Mouse (Mus musculus) WW6 (cell line): Measurements from ENCODE around the gene Gm45208.
"Not testable (repeated sequence)": the region's sequence is repeated elsewhere in the genome, so short reads cannot be mapped to it uniquely, and the experiment has no call there.

Experiments used
- DNase-seq: peaks from one replicate; pipeline ENCODE4 v3.0.0-alpha.2; 2013; ENCODE audit warnings: low read depth, low spot score

The Gm45208 gene

DNA sequence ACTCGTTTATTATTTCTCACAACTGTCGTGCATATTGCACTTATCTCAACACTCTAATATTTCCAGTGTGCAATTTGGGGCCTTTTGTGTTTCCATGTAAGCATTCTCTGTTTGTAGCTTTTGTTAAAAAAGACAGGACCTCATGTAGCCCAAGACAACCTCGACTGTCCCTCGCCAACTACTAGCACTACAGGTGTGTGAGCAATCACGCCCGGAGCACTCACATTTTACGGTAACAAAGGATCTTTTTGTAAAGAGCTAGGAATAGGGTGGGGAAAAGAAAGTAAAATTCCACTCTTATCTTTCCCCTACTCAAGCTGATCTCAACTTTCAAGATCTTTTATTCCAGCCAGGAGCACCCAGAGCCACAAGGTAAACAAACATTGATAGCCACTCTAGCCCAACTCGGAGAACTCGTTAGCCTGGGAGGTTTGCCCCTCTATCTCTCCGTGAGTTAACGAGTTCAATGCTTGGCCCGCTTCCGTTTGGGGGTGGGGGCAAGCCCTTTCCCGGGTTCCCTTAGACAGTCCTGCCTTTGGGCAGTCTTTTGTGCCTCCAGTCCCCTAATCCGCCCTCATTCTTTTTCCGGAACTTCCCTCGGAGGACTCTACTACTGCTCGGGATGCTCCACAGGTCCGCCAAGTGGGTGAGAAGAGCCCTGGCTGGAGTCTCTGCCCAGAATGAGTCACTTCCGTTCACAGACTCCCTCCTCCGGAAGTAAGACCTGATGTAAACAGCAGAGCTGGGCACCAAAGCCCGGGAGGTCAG lies at the start of gene Gm45208:
Gm45208 (plus strand) TSS at position 732 of the 768 bp plus-strand sequence.
- DNase-seq: no peak

DNA sequence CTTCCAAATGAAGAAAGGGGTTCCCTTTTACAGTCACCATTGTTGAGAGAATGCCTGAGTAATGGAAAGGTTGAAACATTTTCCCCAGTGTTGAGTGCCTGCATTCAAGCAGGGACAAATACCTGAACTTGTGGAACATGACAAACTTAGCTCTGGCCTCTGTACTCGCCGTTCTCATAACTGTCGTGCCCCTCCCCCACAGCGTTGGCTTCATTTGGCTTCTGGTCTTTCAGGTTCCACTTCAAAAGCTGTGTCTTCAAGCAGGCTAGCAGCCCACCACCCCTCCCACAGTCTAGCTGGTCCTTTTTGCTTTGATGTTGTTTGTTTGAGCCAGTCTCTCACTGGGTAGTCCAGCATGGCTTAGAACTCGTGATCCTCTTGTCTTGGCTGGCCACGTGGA lies 49.3 kb upstream of the Gm45208 start:
- DNase-seq: no peak

DNA sequence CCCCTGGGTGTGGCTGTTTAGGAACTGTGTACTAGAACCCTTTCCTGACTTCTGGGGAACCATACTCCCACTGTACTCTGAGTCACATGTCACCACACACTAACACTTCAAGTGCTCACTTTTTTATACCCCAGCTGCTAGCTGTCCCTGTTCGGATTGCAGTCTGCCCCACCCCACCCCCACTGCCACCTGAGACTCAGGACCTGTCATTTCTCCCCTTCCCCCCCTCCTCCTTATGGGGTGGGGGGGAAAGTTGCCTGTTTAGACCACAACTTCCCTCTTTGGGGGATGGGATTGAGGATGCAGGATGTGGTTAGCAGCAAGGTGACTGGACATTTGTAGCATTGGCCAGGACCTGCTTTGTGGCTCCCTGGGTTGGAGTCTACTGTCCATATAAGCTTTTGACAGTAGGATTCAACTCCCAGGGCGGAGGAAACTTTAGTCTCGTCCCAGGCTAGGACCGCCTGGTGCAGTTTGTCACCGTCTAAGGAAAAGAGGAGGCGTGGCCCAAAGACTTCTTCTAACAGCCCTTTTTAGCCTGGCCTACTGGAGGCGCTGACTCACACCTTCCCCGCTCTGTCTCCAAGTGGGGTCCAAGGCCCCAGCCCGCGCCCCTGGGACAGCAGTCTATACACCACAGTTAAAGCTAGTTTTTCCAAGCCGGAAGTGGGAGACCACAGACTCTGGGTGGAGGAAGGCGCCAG lies 48.3 kb upstream of the Gm45208 start:
- no peak for DNase-seq

- DNase-seq: no peak
These were observed 47.6 kb upstream of the Gm45208 start for GRCm38 (mm10) chrX:7674284-7675000.

DNA sequence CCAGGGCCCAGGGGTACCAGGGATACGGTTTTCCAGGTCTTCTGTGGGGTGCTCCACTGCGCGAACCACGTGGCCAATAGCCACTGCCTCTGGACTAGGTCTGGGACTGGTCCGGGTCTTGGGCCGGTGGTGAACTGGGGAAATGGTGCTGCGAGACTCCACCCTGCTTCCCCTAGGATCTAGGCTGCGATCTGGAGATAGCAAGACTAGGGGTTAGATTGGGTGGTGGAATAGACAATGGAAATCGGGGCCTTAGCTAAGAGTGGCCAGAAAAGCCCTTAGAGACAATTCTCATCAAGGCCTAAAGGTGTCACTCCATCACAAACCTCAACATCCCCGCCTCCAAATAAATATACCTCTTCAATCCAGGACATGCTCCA lies 47.1 kb upstream of the Gm45208 start:
- no peak for DNase-seq

DNA sequence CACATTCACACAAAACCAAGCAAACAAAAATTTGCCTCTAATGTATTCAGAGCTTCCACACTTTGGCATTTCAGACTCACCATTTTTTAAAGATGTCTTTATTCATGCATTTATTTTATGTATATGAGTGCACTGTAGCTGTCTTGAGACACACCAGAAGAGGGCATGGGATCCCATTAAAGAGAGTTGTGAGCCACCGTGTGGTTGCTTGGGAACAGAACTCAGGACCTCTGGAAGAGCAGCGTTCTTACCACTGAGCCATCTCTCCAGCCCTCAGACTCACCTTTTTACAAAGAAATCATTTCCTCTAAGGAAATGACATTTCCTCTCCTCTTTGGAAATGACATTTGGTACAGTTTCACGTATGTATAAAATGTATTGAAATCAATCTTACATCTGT lies 43.1 kb upstream of the Gm45208 start:
- DNase-seq: no peak

- no peak for DNase-seq
These were observed 42.5 kb upstream of the Gm45208 start for GRCm38 (mm10) chrX:7679405-7680056.

- no peak for DNase-seq
These were observed 42.0 kb upstream of the Gm45208 start for GRCm38 (mm10) chrX:7680057-7680412.

GRCm38 (mm10) chrX:7680864-7681263 lies 41.2 kb upstream of the Gm45208 start, which contains the start of gene Magix:
Magix (minus strand) TSS chrX:7681251.
- DNase-seq: no peak

DNA sequence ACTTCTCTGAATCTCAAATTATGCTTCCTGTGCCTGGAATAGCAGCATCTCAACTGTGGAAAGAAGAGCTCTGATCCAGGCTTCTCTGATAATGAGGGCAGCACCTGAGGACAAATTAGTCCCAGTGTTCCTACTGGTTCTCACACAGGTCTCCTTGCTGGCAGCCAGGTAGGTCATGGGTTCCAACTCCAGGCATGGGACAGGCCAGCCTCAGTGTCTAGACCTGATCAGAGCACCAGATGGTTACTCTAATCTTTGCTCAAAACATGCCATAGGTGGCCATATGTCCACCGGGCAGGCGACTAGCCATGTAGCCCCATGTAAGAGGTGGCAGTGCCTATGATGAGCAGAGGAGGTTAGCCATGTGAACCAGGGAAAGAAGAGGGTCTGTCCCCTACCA lies 33.7 kb upstream of the Gm45208 start:
- DNase-seq: no peak

DNA sequence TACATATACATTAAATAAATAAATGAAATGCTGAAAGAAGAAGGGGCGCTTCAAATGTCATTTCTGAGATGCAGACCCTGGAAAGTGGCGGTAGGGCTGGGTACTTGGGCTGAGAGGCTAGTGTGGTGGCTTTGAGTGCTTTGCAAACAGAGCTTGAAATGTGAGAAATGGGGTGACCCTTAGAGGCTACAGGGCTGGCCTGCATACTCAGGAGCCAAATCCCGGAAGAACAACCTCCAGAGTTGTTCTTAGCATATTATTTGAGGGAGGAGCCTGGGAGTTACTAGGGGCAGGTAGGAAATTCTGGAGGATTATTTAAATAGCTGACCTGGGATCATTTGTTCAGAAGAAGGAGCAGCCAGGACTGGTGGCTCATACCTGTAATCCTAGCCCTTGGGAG lies 31.6 kb upstream of the Gm45208 start:
- no peak for DNase-seq

DNA sequence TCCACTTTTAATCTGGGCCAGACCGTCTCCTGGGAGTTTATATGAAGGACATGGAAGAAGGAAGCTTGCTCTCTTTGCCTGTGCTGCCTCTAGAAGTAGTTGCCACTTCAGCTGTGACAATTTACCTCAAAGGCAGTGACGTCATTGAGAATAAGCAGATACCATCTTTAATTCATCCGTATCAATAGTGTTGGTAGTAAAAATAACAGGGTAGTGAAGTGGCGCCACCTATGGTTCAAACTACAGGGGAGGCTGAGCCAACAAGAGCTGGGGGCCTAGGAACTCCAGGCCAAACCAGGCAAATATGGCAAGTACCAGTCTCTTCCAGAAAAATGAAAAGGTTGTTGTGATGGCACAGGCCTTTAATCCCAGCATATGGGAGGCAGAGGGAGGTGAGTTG lies 29.2 kb upstream of the Gm45208 start:
- no peak for DNase-seq

DNA sequence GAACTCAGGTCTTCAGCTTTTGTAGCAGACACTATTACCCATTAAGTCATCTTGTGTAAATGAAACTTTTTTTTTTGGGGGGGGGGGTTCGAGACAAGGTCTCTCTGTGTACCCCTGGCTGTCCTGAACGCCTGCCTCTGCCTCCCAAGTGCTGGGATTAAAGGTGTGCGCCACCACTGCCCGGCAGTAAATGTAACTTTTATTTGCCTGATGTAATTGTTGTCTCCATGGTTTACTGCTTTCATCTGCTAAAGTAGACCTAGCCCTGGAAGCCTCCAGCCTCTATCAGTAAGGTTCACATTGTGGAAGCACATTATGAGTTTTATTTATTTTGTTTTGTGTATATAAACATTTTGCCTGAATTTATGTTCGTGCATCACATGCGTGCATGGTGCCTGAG lies 25.5 kb upstream of the Gm45208 start:
- DNase-seq: no peak

DNA sequence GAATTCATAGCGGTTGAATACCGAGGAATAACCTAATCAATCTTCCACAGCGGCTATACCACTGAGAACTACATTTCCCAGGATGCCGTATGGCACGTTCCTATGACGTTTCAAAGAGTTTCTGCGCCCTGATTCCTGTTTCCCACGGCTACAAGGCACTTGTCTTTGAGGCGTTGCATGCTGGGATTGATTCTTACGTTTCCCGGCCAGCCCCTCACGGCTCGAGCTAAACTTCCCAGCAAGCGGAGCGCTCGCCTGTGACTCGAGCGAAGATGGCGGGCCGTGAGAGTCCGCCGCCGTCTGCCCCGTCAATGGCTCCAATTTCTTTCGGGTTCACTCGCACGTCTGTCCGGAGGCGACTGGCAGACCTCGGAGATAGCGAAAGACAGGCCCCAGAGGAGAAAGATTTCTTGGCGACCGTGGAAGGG lies 25.1 kb upstream of the Gm45208 start, which contains the start of gene Gpkow:
Gpkow (plus strand) TSS at position 178 of the 428 bp plus-strand sequence.
- DNase-seq: peak; percentile 65

DNA sequence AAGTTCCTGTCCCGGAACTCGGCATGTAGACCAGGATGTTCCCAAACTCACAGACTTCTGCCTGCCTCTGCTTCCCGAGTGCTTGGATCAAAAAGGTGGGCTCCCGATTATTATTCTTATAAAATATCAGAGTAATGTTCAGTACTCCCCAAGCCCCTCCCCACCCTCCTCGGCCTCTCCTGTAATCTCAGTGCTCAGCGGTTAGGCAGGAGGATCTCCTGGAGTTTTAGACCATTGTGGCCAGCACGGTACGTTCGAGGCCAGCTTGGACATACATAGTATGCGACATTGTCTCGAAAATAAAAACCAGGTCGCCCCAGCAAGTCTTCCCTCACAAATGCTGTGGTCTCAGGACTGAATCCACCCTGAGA lies 8.3 kb upstream of the Gm45208 start:
- not testable (repeated sequence) for DNase-seq

DNA sequence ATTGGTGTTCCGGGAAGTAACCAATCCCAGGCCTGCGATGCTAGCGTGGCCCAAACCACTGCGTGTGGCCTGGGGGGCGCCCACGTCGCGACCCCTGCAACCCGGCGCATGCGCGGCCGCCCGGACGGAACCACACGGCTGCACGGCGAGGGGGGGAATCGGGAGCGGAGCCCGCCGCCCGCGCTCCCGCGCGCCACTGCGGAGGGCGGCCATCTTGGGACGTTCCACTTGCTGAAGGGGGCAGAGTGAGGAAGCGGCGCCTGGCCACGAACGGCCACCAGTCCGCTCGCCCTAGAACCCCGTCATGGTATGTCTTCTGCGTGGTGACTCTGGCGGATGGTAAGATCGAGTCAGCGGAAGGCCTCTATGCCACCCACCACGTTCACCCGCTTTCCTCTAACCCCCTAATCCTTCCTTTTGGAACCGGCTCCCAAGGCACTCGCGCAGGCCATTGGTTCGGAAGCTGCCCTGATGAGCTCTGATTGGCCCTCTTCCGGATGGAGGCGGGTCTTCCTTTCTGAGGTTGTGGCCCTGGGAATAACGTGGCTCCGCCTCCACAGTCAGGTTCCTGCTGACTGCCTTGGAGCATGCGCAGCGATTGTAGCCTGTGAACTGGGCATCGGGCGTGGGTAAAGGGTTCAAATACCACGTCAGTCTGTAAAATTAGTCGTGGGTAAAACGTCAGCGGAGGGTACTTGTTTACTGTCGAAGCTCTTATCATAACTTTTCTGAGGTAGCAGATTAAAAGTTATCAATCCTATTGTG lies 7.7 kb upstream of the Gm45208 start, which contains the start of gene Wdr45:
Wdr45 (plus strand) TSS at position 199 of the 765 bp plus-strand sequence.
- DNase-seq: not testable (repeated sequence)

GRCm38 (mm10) chrX:7716058-7716457 lies 6.0 kb upstream of the Gm45208 start:
- not testable (repeated sequence) for DNase-seq

DNA sequence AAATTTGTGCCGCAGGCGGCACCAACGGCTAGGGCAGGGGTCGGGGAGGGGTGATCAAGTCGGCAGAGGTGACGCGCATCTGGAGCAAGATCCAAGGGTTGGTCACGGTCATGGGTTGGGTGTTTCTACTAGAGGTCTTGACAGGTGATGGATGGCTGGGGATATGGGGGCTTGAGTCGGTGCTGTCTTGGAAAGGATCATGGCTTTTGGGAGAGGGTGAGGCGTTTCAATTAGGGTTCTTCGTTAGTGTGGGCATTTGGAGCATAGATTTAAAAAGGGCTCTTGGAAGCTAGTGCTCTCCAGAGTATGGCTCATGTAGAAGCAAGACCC lies 202 bp downstream of the Gm45208 start:
- no peak for DNase-seq

DNA sequence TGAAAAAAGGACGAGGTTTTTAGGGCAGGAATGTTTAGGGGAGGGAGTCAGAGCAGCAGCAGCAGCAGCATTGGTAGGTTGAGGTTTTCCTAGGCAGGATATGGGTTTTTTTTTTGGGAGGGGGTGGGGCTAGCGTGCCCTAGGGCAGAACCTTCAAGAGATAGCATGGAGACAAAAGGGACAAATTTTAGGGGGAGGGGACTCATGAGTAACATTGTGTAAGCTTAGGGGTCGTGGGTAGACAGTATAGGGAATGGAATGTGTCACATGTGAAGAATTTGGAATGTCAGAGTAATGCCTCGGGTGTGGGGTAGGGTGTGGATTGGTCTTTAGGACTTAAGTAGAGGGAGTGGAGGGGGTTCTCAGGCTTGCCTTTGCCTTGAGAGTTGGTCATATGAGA lies 646 bp downstream of the Gm45208 start:
- no peak for DNase-seq

DNA sequence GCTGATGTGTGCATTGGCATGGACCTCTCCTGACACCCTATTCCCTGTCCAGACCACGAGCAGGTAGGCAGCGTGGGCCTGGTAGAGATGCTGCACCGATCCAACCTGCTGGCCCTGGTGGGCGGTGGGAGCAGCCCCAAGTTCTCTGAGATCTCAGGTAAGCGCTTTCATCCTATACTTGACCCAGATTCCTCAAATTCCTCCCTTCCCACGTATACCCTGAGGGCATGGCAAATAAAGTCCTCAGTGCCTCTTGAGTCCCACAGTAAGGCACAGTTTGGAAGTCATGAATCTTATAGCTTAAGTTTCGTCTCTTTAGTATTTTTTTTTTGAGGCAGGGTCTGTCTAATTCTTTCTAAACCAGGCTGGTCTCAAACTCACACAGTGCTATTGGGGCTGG lies 2.1 kb downstream of the Gm45208 start:
- DNase-seq: no peak

DNA sequence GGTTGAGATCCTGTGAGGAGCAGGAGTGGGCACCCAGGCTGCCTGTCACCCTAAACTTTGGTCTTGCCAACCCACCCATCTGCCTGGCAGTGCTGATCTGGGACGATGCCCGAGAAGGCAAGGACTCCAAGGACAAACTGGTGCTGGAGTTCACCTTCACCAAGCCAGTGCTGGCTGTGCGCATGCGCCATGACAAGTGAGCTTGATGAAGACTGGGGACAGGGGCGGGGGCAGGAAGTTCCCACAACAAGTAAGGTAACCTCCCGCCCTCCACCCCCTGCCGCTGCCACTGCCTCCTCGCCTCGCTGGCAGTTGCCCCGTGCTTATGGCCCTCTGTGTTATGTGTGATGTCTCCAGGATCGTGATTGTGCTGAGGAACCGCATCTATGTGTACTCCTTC lies 3.8 kb downstream of the Gm45208 start:
- no peak for DNase-seq
